Mouse (Mus musculus): Measurements from ENCODE around the gene Scrg1.
A peak's percentile ranks its signal among the peaks of the same experiment; 100 is the strongest.
"Not testable (repeated sequence)": the region's sequence is repeated elsewhere in the genome, so short reads cannot be mapped to it uniquely, and the experiment has no call there.

Scrg1 gene

GRCm38 (mm10) chr8:57455765-57456164 is at the start of gene Scrg1:
TSS of gene Scrg1 (plus strand) at chr8:57455923.
- DNase-seq (ENCODE audit: low spot score in 2 of 2), result no peak

- no peak for DNase-seq (ENCODE audit: low spot score in 2 of 2)
Measured at GRCm38 (mm10) chr8:57406366-57406765, 49.4 kb upstream of the Scrg1 start.

- DNase-seq (ENCODE audit: low spot score in 2 of 2), result no peak
Measured at GRCm38 (mm10) chr8:57409333-57409732, 46.4 kb upstream of the Scrg1 start.

- DNase-seq (ENCODE audit: low spot score in 2 of 2), result no peak
Measured at GRCm38 (mm10) chr8:57409779-57410472, 45.8 kb upstream of the Scrg1 start.

GRCm38 (mm10) chr8:57410473-57410863 is 45.3 kb upstream of the Scrg1 start:
- peak in 1 of 2 experiments; percentile 12 for DNase-seq (ENCODE audit: low spot score in 2 of 2)

- DNase-seq (ENCODE audit: low spot score in 2 of 2), result no peak
Measured at GRCm38 (mm10) chr8:57411366-57411765, 44.4 kb upstream of the Scrg1 start.

- no peak for DNase-seq (ENCODE audit: low spot score in 2 of 2)
Measured at GRCm38 (mm10) chr8:57416827-57417226, 38.9 kb upstream of the Scrg1 start.

- peak in 1 of 2 experiments; percentile 30 for DNase-seq (ENCODE audit: low spot score in 2 of 2)
Measured at GRCm38 (mm10) chr8:57426074-57426473, 29.6 kb upstream of the Scrg1 start.

- DNase-seq (ENCODE audit: low spot score in 2 of 2), result no peak
Measured at GRCm38 (mm10) chr8:57427581-57428366, 27.9 kb upstream of the Scrg1 start.

- DNase-seq (ENCODE audit: low spot score in 2 of 2), result no peak
Measured at GRCm38 (mm10) chr8:57428566-57428965, 27.2 kb upstream of the Scrg1 start.

GRCm38 (mm10) chr8:57429166-57429887 is 26.4 kb upstream of the Scrg1 start:
- DNase-seq (ENCODE audit: low spot score in 2 of 2), result peak; percentile 46 to 64

GRCm38 (mm10) chr8:57429888-57430274 is 25.8 kb upstream of the Scrg1 start:
- not testable (repeated sequence) for DNase-seq (ENCODE audit: low spot score in 2 of 2)

GRCm38 (mm10) chr8:57430901-57431300 is 24.8 kb upstream of the Scrg1 start:
- DNase-seq (ENCODE audit: low spot score in 2 of 2), result no peak

- no peak for DNase-seq (ENCODE audit: low spot score in 2 of 2)
Measured at GRCm38 (mm10) chr8:57432802-57433201, 22.9 kb upstream of the Scrg1 start.

GRCm38 (mm10) chr8:57435768-57436436 is 19.8 kb upstream of the Scrg1 start:
- DNase-seq (ENCODE audit: low spot score in 2 of 2), result peak in 1 of 2 experiments; percentile 42

GRCm38 (mm10) chr8:57436437-57436796 is 19.3 kb upstream of the Scrg1 start:
- DNase-seq (ENCODE audit: low spot score in 2 of 2), result no peak

- DNase-seq (ENCODE audit: low spot score in 2 of 2), result no peak
Measured at GRCm38 (mm10) chr8:57441131-57441530, 14.6 kb upstream of the Scrg1 start.

GRCm38 (mm10) chr8:57441556-57441955 is 14.2 kb upstream of the Scrg1 start:
- no peak for DNase-seq (ENCODE audit: low spot score in 2 of 2)

GRCm38 (mm10) chr8:57443289-57443688 is 12.4 kb upstream of the Scrg1 start:
- no peak for DNase-seq (ENCODE audit: low spot score in 2 of 2)

- DNase-seq (ENCODE audit: low spot score in 2 of 2), result not testable (repeated sequence)
Measured at GRCm38 (mm10) chr8:57445901-57446300, 9.8 kb upstream of the Scrg1 start.

- DNase-seq (ENCODE audit: low spot score in 2 of 2), result no peak
Measured at GRCm38 (mm10) chr8:57450726-57451125, 5.0 kb upstream of the Scrg1 start.

GRCm38 (mm10) chr8:57451896-57452295 is 3.8 kb upstream of the Scrg1 start:
- DNase-seq (ENCODE audit: low spot score in 2 of 2), result no peak

All from cerebellum, postnatal 4 days (tissue).